Mouse (Mus musculus): Measurements from ENCODE around the gene Cox6b1.

Gene Cox6b1

GRCm38 (mm10) chr7:30608476-30608875 is 17.5 kb downstream of the Cox6b1 start:
- no peak for DNase-seq (ENCODE audit: low spot score)

DNA sequence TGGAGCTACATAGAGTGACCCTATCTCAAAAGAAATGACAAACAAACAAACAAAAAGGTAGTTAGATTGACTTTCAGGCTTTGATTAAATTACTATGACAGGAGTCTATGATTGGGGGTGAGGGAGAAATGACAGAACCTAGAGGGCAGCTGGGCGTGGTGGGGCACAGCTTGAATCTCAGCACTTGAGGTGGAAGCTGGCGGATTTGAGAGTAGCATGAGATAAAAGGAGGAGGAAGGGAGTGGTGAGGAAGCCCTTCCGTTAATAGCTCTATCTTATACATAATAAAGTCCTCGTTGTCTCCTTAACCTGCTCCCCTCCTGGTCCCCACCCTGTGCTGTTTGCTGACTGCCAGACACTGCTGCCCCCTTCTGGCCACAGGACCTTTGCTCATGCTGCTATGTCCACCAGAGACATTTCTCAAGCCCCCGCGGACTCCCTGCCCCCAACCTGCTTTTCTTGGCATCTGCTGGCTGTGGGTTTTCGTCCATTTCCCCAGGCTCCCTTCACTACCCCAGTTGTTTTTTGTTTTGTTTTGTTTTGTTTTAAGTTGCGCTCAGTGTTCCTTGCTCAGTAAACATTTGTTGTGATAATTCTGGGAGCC is 18.1 kb downstream of the Cox6b1 start:
- DNase-seq (ENCODE audit: low spot score) = no peak

DNA sequence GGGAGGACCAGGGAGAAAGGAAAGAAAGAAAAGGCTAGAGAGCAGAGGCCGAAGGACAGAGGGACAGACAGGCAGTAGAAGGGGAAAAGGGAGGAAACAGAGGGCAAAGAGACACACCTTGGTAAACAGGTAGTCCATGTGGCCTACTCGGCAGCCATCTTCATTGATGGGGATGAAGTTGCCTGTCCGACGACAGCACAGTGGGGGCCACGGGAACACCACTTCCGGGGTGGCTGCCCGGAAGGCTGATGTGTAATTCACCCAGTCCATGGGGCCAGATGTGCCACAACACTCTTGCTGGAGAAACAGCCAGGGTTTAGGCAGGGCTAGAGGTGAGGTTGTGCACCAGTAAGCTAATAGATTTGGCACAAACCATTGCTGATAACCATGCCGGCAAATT is 21.0 kb downstream of the Cox6b1 start:
- no peak for DNase-seq (ENCODE audit: low spot score)

- DNase-seq (ENCODE audit: low spot score) = no peak
Measured at GRCm38 (mm10) chr7:30604424-30604823, 21.5 kb downstream of the Cox6b1 start.

DNA sequence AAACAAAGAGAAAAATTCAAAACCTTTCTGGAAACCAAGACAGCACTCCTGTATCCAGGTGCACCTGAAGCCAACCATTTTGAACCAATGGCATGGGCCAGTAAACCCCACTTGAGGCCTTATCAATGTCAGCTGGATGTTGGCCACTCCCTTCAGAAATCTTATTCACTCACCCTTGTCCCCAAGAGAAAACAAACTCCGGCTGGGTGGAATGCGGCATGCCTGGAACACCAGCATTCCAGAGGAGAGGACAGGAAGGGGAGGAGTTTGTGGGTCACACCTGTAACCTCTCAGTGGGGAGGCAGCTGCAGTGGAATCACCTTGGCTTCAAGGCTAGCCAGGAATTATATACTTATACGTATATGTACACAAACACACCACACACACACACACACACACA is 23.4 kb downstream of the Cox6b1 start:
- DNase-seq (ENCODE audit: low spot score) = no peak

DNA sequence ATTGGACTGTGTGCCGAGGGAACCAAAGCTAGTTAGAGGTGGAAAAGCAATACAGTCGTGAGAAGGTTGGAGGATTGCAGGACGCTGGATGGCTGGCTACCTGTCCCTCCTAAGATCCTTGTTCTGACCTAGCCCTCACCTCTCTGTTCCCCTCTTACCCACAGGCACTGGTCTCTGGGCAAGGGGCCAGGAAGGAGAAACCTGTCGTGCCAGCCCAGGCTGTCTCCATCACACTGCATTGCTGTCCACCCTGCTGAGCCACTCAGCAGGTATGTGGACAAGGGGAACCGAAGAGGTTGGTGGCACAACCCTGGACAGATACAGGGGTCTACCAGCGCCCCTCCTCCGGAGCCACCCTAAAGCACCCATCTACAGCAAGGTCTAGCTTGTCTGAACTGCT is 25.3 kb downstream of the Cox6b1 start:
- DNase-seq (ENCODE audit: low spot score) = no peak

DNA sequence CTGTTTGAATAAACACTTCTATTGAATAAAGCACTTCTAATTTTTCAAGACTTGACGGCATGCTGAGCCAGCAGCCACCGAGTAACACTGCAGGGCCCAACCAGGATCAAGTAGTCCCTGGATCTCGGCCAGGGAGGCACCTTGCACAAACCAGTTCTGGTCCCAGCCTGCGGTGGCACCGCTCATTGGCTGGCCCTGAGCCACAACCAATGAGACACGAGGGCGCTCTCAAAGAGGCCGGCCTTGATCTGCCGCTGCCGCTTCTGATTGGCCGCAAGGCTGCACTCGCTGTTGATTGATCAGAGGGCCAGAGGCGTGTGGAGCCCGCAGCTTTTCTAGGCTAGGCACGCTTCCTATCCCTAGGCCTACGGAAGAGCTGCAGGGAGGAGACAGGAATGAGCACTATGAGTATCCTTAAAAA is 26.0 kb downstream of the Cox6b1 start:
- DNase-seq (ENCODE audit: low spot score) = peak; percentile 95

- peak; percentile 93 for DNase-seq (ENCODE audit: low spot score)
Measured at GRCm38 (mm10) chr7:30598786-30599185, 27.2 kb downstream of the Cox6b1 start, which contains the start of gene Zbtb32. Gene Zbtb32 (minus strand): TSS chr7:30598909.

DNA sequence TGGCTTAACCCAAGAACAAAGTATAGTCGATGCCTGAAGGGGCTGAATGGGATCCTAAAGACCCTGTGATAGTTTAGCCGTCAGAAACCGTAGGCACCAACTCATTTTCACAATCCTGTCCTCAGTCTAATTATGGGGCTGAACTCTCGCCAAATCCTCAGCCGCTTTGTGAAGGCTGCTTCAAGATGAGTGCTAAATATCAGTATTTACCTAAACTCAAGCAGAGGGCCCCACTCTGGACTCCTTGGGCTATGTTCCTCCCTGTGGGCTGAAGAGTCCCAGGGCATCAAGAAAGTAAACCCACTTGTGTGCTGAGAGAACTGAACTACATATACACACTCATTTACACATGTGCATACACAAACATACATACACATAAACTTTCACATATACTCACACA is 29.1 kb downstream of the Cox6b1 start:
- no peak for DNase-seq (ENCODE audit: low spot score)

GRCm38 (mm10) chr7:30596093-30596492 is 29.9 kb downstream of the Cox6b1 start:
- DNase-seq (ENCODE audit: low spot score) = no peak

- DNase-seq (ENCODE audit: low spot score) = no peak
Measured at GRCm38 (mm10) chr7:30594510-30595024, 31.4 kb downstream of the Cox6b1 start.

DNA sequence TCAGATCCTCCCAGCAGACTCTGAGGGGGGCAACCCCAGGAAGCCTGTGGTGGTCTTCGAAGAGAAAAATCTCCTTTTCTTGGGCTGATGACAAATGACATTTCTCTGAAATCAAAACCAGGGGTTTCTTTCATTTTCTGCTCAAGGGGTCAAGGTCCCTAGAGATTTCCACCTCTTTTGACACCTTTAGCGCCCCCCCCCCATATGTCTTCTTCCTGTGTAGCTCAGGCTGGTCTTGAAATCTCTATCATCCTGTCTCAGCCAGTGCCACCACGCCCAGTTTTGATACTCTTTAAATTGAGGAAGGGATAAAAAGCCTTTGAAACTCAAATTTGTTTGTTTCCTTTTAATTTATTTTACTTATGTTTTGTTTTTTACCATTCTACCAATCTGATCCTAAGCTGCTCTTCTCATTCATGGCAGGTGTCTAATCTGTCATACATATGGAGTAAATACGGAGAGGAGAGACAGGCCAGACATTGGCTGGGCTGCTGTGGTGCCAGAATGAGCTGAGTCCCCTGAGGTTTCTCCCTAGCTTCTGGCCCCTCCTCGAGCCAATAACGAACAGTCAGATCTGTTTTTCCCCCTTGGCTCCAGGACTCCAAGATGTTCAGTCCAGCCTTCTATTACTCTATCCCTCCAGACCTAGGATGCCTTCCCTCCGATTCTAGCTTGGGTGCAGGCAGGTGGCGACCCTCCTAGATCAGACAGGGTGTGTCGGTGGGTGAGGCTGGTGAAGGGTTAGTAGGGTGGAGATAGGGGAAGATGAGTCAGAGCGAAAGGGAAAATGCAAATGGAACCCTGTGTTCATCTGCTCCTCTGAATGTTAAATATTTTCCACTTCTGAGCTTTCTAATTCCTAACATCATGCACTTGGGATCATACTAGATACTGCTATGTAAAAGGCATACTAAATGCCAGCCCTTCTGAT is 32.1 kb downstream of the Cox6b1 start:
- DNase-seq (ENCODE audit: low spot score) = no peak

DNA sequence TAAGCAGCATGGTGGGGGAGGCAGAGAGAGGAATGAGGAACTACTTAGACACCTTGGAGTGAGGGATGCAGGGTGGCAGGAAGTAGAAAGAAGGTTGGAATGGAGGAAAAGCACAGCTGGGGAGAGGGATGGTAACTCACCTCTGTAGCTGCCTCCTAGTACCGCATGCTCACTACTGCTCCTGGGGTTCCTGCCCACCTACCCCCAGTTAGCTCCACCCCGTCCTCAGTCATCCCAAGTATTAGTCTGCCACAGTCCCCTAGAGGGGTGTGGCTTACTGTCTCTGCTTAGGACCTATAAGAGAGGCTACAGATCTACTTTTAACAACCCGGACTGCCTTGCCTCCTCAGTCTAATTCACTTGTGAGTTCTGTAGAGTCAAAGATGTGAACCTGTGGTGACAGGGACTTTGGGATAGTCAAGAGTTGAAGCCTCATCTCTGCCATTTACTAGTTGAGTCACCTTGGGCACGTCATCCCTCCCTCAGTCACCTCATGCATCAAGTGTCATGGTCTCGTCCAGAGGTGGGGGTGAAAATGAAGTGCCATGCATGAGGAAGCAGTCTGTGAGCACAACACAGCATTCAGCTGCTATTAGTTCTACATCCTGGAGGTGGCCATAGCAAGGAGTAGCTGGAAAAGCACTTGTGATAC is 33.1 kb downstream of the Cox6b1 start:
- DNase-seq (ENCODE audit: low spot score) = no peak

DNA sequence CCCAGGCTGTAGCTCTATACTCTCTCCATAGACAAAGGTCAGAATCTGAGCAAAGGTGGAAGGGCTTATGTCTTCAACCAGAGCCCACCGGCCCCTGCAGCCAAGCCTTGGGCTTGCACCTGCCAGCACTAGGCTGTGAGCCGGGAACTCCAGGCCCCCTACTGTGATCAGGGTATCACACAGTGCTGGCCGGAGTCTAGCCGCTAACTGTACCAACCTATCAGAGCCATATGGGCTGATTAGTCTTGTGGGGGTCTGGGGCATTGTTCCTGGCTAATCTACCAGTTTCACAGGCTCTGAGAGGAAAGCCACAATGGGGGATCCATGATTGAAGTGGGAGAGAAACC is 34.4 kb downstream of the Cox6b1 start:
- no peak for DNase-seq (ENCODE audit: low spot score)

- DNase-seq (ENCODE audit: low spot score) = no peak
Measured at GRCm38 (mm10) chr7:30590927-30591604, 34.9 kb downstream of the Cox6b1 start.

GRCm38 (mm10) chr7:30589435-30590301 is 36.3 kb downstream of the Cox6b1 start:
- DNase-seq (ENCODE audit: low spot score) = peak; percentile 78

DNA sequence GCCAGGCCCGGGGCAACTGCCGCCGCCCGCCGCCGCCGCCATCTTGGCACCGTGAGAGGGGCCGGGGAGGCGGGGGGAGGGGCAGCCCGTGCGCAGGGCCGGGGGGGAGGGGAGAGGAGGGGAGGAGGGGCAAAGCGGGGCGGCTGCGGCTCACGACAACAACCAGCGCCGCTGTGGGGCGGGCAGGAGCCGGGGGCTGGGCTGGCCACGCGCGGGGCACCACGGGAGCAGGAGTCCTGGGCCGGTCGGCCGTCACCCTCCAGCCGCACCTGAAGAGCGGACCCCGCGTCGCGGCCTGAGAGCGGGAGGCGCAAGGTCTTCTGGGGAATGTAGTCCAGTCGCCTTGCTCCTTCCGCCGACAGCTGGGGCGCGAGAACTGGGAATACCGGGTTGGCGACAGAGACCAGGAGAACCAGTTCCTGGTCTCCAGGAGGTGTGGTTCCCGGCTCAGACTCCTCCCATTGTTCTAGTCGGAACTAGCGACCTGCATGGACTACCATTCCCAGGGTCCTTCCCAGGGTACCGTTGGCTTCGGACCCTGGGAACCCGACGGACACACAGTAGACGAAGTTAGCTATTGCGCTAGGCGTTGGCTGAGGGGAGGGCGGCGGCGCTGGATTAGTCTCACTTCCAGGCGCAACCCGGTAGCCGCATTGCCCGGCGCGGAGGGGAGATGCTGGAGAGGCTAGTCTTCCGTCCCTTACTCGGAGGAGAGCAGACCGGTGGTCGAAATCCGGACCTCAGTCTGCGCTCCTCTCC is 37.1 kb downstream of the Cox6b1 start, which contains the start of gene Kmt2b:
Kmt2b (minus strand) TSS at position 51 of the 759 bp plus-strand sequence.
- DNase-seq (ENCODE audit: low spot score) = peak; percentile 99

DNA sequence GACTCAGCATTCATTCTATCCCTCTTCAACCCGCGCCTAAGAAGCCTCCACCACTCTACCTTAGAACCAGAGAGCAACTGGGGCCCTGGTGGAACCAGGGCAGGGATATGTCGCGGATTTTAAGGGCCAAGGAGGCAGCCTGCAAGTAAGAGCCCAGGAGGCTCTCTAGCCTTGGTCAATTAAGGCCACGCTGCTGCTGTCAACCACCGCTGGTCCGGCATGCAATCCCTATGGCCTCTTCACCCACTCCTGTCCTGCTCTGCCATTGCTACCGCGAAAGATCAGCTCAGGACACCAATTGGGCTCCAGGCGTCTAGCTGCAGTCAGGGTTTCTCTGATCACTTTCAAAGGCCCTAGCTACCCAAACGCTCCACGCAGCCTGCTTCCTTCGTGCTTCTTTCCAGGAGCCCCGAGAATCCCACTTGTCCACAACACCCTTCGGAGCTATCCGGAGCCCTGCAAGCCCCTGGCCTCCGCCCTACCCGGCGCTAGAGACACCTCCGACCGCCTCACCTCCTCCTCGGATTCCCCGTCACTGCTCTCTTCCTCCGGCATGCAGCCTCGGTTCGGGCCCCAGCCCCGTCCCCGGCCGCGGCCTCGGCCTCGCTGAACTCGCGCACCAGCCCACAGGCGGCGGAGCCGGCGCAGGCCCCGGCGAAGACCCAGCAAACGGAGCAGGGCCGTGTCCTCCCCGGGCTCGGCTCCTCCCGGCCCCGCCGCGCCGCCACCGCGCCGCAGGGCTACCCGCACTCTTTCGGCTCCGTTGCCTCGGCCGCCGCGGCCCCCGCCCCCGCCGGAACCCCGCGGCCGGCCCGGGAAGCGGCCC is 37.9 kb downstream of the Cox6b1 start:
- DNase-seq (ENCODE audit: low spot score) = peak; percentile 72

DNA sequence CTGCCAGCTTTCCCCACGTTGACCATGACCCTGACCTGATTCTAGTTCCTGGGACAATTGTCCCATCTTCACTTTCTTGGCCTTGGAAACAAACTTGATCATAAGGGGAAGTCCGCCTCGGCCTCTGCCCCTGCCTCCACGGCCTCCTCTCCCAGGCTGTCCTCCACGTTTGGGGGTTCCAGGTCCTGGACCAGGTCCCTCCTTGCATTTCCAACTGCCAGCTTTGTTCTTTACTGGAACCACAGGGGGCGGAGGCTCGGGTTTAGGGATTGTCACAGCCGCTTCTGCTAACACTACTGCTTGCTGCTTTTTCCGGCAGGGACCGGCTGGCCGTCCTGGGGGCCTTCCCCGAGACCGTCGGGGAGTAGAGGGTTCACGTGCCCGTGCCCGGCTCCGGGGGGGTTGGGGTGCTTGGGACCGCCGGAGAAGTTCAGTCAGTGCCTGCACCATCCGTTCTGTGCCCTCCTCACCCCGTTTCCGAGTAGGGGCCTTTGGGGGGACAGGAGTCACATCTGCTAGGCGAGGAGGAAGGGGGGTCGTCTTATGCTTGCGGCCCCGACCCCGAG is 39.4 kb downstream of the Cox6b1 start:
- no peak for DNase-seq (ENCODE audit: low spot score)
